Mouse (Mus musculus): Measurements from ENCODE around the gene D430041D05Rik.

The D430041D05Rik gene

DNA sequence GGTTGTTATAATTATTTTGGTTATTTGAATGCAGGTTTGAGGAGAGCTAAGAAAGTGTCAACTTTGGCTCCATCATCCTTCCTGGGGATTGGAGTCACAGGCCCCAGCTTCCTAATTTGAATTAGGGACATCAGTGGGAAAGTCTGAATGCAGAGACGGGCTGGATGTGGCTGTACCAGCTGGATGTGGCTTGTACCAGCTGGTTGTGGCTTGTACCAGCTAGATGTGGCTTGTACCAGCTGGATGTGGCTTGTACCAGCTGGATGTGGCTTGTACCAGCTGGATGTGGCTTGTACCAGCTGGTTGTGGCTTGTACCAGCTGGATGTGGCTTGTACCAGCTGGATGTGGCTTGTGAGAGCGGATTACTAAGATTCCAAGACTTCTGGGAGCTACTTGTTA is 8.6 kb upstream of the D430041D05Rik start:
- no peaks in the 10 kb centered on the region for H3K9me3 ChIP-seq (ENCODE audit: low read length)
- no peaks in the 10 kb centered on the region for H3K36me3 ChIP-seq (ENCODE audit: insufficient read depth, low read length)
- peaks cover 7% of the 10 kb centered on the region for H3K4me1 ChIP-seq (replicated peaks; ENCODE audit: low read depth, low read length)
- peaks cover 6% of the 10 kb centered on the region; the same call in 1 of the 2 replicates for H3K27me3 ChIP-seq (ENCODE audit: insufficient read depth, low read length)
- TF ChIP-seq CTCF (conservative IDR thresholded peaks at IDR 0.05; ENCODE audit: low read length) = no peak
- TF ChIP-seq NANOG (IDR thresholded peaks at IDR 0.05; ENCODE audit: borderline replicate concordance, low read length) = no peak
- TF ChIP-seq POU5F1 (IDR thresholded peaks at IDR 0.05; ENCODE audit: borderline replicate concordance, low read length) = no peak
- no peak overlapping the region for H3K4me3 ChIP-seq (replicated peaks; ENCODE audit: low read length)

DNA sequence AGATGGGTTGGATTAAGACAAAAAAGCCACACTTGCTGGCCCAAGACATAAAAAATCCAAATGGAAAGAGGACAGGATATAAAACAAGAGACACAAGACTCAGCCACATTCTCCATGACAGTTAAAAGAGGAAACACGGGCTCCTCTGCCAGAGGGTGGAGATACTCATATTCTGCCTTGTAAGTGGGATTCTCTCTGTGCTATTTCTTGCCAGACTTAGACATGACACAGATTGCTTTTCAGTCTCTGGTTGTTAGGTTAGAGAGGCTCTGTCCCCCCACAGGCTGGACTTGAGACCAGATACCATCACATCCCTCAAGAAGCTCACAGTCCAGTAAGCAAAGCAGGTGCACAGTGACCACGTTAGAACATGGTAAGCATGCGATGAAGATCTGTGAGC is 2.2 kb upstream of the D430041D05Rik start:
- peaks cover 62% of the 10 kb centered on the region for H3K27me3 ChIP-seq (ENCODE audit: insufficient read depth, low read length)
- no peaks in the 10 kb centered on the region for H3K36me3 ChIP-seq (ENCODE audit: insufficient read depth, low read length)
- TF ChIP-seq POU5F1 (IDR thresholded peaks at IDR 0.05; ENCODE audit: borderline replicate concordance, low read length) = no peak
- TF ChIP-seq CTCF (conservative IDR thresholded peaks at IDR 0.05; ENCODE audit: low read length) = no peak
- no peak for TF ChIP-seq NANOG (IDR thresholded peaks at IDR 0.05; ENCODE audit: borderline replicate concordance, low read length)
- H3K4me3 ChIP-seq (replicated peaks; ENCODE audit: low read length) = no peak overlapping the region
- H3K9me3 ChIP-seq (ENCODE audit: low read length) = no peaks in the 10 kb centered on the region
- peaks cover 16% of the 10 kb centered on the region for H3K4me1 ChIP-seq (replicated peaks; ENCODE audit: low read depth, low read length)

DNA sequence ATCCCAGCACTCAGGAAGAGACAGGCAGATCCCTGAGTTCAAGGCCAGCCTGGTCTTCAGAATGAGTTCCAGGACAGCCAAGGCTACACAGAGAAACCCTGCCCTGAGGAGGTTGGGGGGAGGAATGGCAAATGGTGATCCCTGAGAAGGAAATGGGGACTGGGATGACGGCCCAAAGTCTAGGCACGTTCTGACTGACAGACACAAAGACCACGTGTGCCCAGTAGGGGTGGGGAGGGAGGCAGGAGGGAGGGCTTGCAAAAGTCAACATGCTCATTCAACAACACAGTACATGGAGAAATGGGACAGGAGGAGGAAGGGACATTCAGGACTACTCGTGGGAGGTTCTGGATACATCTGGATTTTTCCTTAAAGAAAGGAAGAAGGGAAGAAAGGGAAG is 1.7 kb upstream of the D430041D05Rik start:
- H3K4me3 ChIP-seq (replicated peaks; ENCODE audit: low read length) = no peak overlapping the region
- no peaks in the 10 kb centered on the region for H3K36me3 ChIP-seq (ENCODE audit: insufficient read depth, low read length)
- H3K4me1 ChIP-seq (replicated peaks; ENCODE audit: low read depth, low read length) = peaks cover 16% of the 10 kb centered on the region
- TF ChIP-seq NANOG (IDR thresholded peaks at IDR 0.05; ENCODE audit: borderline replicate concordance, low read length) (no peak), CTCF (conservative IDR thresholded peaks at IDR 0.05; ENCODE audit: low read length) (no peak), POU5F1 (IDR thresholded peaks at IDR 0.05; ENCODE audit: borderline replicate concordance, low read length) (no peak)
- H3K9me3 ChIP-seq (ENCODE audit: low read length) = no peaks in the 10 kb centered on the region
- H3K27me3 ChIP-seq (ENCODE audit: insufficient read depth, low read length) = peaks cover 64% of the 10 kb centered on the region

DNA sequence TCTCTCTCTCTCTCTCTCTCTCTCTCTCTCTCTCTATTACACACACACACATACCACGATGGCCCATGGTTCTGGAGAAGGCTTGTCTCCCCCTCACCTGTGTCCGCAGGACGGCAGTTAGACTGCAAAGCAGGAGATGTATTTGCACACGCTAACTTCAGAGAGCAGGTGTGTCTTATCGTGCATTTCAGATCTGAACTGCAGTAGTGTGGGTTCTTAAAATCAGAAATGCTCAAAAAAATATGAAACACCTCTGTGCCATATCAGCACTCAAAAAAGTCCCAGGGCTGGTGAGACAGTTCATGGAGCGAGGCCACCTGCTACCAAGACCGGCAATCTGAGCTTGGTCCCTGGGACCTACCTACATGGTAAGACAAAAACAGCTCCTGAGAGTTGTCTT is 993 bp upstream of the D430041D05Rik start:
- no peak overlapping the region for H3K4me3 ChIP-seq (replicated peaks; ENCODE audit: low read length)
- TF ChIP-seq CTCF (conservative IDR thresholded peaks at IDR 0.05; ENCODE audit: low read length) = no peak
- TF ChIP-seq NANOG (IDR thresholded peaks at IDR 0.05; ENCODE audit: borderline replicate concordance, low read length) = no peak
- TF ChIP-seq POU5F1 (IDR thresholded peaks at IDR 0.05; ENCODE audit: borderline replicate concordance, low read length) = no peak
- no peaks in the 10 kb centered on the region for H3K9me3 ChIP-seq (ENCODE audit: low read length)
- H3K36me3 ChIP-seq (ENCODE audit: insufficient read depth, low read length) = no peaks in the 10 kb centered on the region
- peaks cover 16% of the 10 kb centered on the region for H3K4me1 ChIP-seq (replicated peaks; ENCODE audit: low read depth, low read length)
- H3K27me3 ChIP-seq (ENCODE audit: insufficient read depth, low read length) = peaks cover 71% of the 10 kb centered on the region

DNA sequence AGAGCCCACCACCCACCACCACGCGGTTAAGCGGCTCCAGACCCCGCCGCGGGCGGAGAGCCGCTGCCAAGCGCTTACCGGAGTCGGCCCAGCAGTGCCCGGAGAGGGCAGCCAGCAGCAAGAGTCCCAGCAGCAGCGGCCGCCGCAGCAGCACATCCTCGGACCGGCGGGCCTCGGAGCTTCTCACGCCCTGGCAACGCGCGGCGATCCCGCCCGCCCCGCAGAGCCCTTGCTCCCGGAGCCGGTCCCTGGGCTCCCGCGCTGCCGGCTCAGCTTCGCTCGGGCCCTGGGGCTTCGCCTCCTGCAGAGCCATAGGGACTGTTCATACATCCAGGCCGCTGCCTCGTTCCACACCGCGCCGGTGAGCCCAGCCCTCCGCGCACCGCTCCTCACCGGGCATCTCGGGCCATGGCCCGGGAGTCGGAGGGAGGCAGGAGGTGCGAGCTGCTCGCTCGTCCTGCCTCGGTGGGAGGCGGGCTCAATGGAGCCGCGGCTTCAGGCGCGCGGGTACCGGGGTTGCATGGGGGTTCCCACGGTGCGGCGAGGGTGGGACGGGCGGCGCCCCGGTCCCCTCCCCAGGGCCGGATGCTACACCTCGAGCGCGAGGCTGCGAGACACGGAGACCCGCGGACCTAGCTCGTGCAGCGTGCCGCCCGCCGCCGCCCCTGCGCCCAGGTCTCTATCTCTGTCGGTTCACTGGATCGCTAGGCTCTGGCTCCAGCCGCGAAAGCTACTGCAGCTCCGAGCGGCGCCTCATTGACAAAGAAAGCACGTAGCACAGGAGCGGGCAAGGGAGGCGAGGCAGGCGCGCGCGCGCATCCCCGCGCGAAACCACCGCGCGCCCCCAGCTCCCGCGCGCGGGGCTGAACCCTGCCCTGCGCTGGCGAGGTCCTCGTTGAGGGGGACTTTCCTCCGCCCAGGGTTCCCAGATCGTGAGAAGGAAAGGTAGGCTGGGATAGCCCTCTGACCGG is 677 bp downstream of the D430041D05Rik start:
- TF ChIP-seq CTCF (conservative IDR thresholded peaks at IDR 0.05; ENCODE audit: low read length) (no peak), POU5F1 (IDR thresholded peaks at IDR 0.05; ENCODE audit: borderline replicate concordance, low read length) (no peak), NANOG (IDR thresholded peaks at IDR 0.05; ENCODE audit: borderline replicate concordance, low read length) (no peak)

DNA sequence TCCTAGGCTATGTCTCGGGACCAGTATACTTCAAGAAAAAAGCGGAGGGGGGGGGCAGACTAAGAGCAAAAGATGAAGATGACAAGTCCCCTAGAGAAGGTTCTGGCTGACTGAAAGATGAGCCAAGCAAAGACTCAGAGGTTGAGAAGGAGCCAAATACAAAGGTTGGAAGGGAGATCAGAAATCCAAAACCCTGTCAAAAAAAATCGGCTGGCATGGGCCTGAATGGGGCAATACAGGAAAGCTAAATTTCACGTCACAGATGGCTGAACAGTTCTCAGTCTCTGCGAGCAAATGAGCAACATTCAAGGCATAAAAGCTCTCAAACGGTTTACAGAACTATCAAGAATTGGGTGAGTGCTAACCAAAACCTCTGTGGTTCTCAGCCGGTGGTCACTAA is 2.5 kb downstream of the D430041D05Rik start:
- no peaks in the 10 kb centered on the region for H3K9me3 ChIP-seq (ENCODE audit: low read length)
- H3K27me3 ChIP-seq (ENCODE audit: insufficient read depth, low read length) = peaks cover 80% of the 10 kb centered on the region
- H3K4me3 ChIP-seq (replicated peaks; ENCODE audit: low read length) = no peak overlapping the region
- no peaks in the 10 kb centered on the region for H3K36me3 ChIP-seq (ENCODE audit: insufficient read depth, low read length)
- 0 out of 2 replicates have a peak, but pooled peaks cover 9% of the 10 kb centered on the region for H3K4me1 ChIP-seq (replicated peaks; ENCODE audit: low read depth, low read length)
- TF ChIP-seq NANOG (IDR thresholded peaks at IDR 0.05; ENCODE audit: borderline replicate concordance, low read length) (no peak), CTCF (conservative IDR thresholded peaks at IDR 0.05; ENCODE audit: low read length) (no peak), POU5F1 (IDR thresholded peaks at IDR 0.05; ENCODE audit: borderline replicate concordance, low read length) (no peak)

More for the DNA sequence above, 677 bp downstream of the D430041D05Rik start:
- Histone ChIP-seq H3K9me3 (ENCODE audit: low read length) (no peaks in the 10 kb centered on the region), H3K4me1 (replicated peaks; ENCODE audit: low read depth, low read length) (peaks cover 11% of the 10 kb centered on the region), H3K36me3 (ENCODE audit: insufficient read depth, low read length) (no peaks in the 10 kb centered on the region), H3K4me3 (replicated peaks; ENCODE audit: low read length) (peak overlapping the region; percentile 82), H3K27me3 (ENCODE audit: insufficient read depth, low read length) (peaks cover 84% of the 10 kb centered on the region)

DNA sequence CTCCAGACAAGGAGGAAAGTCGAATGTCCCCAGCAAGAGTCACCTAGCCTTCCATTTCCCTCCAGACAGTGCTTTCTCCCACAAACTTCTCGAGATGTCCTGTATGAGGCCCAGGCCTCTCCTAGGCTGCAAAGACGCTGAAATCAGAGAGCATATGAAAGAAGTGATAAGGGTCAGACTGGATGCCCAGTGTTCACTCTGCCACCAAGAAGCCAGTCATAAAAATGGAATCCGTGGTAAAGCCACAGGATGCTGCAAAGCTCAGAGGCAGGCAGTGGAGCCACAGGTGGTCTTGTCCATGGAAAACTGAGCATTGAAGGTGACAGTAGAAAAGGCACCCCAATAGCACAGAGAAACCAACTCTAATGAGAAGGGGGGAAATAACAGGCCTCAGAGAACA is 2.9 kb downstream of the D430041D05Rik start:
- H3K4me1 ChIP-seq (replicated peaks; ENCODE audit: low read depth, low read length) = 0 out of 2 replicates have a peak, but pooled peaks cover 9% of the 10 kb centered on the region
- no peaks in the 10 kb centered on the region for H3K9me3 ChIP-seq (ENCODE audit: low read length)
- H3K4me3 ChIP-seq (replicated peaks; ENCODE audit: low read length) = no peak overlapping the region
- TF ChIP-seq CTCF (conservative IDR thresholded peaks at IDR 0.05; ENCODE audit: low read length) = no peak
- TF ChIP-seq NANOG (IDR thresholded peaks at IDR 0.05; ENCODE audit: borderline replicate concordance, low read length) = no peak
- TF ChIP-seq POU5F1 (IDR thresholded peaks at IDR 0.05; ENCODE audit: borderline replicate concordance, low read length) = no peak
- H3K27me3 ChIP-seq (ENCODE audit: insufficient read depth, low read length) = peaks cover 76% of the 10 kb centered on the region
- H3K36me3 ChIP-seq (ENCODE audit: insufficient read depth, low read length) = no peaks in the 10 kb centered on the region

DNA sequence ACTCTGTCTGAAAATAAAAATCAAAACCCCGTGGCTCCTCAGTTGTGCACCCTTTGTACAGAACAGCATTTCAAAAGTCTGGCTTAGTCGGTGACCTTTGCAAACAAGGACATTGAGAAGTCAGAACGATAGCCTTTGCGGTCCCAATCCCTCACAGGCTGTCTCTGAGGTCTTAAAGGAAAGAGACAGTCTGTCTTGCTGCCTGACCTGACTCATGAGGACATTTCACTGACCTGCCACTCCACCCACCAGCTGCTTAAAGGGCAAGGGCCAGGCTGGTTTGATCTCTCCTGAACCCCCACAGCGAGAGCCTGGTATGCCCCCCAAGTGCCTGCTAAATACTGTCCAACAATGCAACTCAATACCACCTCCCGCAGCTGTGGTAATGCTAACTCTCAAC is 6.8 kb downstream of the D430041D05Rik start:
- Histone ChIP-seq H3K9me3 (ENCODE audit: low read length) (peaks cover 2% of the 10 kb centered on the region; the same call in 1 of the 2 replicates), H3K4me3 (replicated peaks; ENCODE audit: low read length) (no peak overlapping the region), H3K27me3 (ENCODE audit: insufficient read depth, low read length) (peaks cover 37% of the 10 kb centered on the region), H3K36me3 (ENCODE audit: insufficient read depth, low read length) (no peaks in the 10 kb centered on the region), H3K4me1 (replicated peaks; ENCODE audit: low read depth, low read length) (no peaks in the 10 kb centered on the region)
- TF ChIP-seq NANOG (IDR thresholded peaks at IDR 0.05; ENCODE audit: borderline replicate concordance, low read length) = no peak
- TF ChIP-seq CTCF (conservative IDR thresholded peaks at IDR 0.05; ENCODE audit: low read length) = no peak
- TF ChIP-seq POU5F1 (IDR thresholded peaks at IDR 0.05; ENCODE audit: borderline replicate concordance, low read length) = no peak
